Mouse (Mus musculus): Measurements from ENCODE around the gene Alpk3.
"Not testable (repeated sequence)": the region's sequence is repeated elsewhere in the genome, so short reads cannot be mapped to it uniquely, and the experiment has no call there.

Gene Alpk3

DNA sequence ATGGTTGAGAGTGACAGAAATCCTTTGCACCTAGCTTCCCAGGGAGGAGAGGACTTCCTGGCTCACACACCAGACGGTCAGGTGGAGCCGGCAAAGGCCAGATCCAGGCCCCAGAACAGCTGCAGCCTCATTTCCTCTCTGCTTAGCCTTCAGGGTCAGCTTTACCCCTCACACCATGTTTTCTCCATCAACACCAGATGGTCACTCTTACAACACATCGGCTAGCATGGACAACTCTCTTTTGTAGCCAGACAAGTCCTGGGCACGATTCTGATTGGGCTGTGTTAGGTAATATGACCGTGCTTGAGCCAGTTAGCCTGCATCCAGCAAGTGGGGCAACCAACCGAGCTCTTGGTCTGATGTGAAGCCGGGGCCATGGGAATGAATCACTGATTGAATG is 74.5 kb downstream of the Alpk3 start:
- DNase-seq (ENCODE audit: low spot score in 2 of 2): no peak

DNA sequence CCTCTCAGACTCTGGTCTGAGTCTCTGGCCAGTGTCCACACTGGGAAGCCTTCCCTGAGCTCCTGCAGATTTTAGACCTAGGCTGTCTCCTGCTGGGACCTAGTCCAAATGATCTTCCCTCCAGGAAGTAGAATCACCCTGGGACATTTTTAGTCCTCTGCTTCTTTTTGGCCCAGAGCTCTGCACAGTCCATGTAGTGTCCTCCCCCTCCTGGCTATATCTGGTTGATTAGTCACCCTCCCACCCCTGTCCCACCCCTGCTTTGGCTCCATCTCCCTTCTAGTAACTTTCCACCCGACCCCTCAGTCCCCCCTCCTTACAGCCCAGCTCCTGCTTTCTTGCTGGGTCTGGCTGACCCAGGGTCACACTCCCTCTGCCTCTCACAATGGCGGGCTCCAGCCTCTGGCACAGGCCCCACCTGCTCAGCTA is 75.5 kb downstream of the Alpk3 start:
- no peak for DNase-seq (ENCODE audit: low spot score in 2 of 2)

DNA sequence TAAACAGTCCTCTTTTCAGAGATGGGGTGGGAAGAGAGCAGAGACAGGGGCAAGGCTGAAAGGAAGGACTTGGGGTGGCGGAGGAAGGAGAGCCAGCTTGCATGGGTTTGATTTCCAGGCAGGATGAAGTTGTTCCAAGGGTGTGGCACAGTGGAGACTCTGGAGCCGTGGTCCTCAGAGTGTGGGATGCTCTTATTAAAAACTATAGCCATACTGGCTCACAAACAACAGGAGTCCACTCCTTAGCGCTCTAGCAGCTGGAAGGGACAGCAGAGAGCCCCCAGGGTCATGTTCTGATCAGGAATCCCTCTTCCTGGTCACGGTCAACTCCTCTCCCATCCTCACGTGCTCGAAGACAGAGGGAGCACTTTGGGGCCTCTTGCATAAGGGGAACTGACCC is 76.0 kb downstream of the Alpk3 start:
- DNase-seq (ENCODE audit: low spot score in 2 of 2): no peak

DNA sequence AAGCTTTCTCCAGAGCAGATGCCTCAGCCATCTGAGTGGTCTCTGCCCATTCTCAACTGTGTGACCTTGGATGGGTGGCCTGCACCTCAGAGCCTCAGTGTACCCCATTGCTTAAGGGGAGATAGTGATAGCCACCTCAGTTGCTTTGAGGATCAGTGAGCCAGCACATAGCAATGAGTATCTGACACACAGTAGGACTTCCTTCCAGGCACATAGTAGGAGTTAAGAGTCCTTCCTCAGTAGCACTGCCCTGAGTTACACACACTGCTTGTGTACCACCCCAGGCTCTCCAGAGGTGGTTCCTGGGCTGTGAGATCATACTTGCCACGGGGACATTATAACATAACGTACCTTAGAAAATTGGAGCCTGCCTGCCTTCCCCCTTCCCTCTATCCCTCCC is 76.5 kb downstream of the Alpk3 start:
- DNase-seq (ENCODE audit: low spot score in 2 of 2): no peak

DNA sequence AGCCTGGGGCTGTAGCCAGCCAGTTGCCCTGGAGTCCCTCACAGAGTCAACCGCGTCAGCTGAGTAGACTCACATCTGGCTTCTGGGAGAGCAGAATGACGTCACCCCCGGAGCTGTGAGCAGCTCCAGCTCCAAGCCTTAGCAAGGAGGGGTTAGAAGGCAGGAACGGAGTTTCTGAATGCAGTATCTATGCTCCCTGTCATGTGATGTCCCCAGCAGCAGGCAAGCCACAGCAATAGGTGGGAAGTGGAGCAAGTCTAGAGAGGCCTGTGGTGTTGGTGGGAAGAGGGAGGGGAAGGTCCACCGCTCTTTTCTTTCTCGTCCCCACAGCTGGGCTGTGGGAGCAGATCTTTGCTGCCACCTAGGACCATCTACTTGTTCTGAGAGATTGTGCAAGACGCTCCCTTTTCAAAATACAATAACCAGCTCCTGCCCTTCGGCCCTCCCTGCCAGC is 77.2 kb downstream of the Alpk3 start:
- no peak for DNase-seq (ENCODE audit: low spot score in 2 of 2)

DNA sequence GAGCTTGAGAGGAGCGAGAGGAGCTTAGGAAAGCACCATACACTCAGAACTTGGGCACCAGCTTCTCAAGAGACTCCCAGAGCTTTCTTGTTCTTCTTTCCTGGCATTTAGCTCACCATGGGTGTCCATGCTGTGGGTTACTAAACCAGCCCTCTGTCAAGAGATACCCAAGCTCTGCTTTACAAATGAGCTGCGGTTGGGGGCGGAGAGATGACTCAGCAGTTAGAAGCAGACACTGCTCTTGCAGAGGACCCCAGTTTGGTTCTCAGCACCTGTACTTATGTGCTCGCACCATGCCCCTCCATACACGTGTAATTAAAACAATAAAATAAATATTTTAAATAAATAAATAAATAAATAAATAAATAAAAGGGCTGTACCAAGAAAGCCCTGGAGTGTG is 79.9 kb downstream of the Alpk3 start:
- DNase-seq (ENCODE audit: low spot score in 2 of 2): no peak

DNA sequence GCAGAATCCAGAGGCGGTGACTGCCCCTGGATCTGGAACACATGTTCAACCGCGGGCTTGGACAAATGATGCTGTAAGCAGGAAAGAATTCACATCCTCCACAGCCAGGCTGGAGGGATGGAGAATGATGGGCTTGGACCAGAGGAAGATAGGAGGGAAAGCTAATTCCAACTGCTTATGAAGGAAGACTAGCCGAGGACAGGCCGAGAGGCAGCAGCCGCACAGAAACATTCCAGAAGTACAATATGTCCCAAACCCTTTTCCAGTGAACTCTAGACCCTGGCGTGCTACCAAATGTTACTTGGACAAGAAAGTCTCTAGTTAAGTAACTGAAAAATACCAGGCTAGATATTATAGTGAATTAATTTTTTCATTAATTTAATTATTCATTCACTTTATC is 81.7 kb downstream of the Alpk3 start:
- no peak for DNase-seq (ENCODE audit: low spot score in 2 of 2)

DNA sequence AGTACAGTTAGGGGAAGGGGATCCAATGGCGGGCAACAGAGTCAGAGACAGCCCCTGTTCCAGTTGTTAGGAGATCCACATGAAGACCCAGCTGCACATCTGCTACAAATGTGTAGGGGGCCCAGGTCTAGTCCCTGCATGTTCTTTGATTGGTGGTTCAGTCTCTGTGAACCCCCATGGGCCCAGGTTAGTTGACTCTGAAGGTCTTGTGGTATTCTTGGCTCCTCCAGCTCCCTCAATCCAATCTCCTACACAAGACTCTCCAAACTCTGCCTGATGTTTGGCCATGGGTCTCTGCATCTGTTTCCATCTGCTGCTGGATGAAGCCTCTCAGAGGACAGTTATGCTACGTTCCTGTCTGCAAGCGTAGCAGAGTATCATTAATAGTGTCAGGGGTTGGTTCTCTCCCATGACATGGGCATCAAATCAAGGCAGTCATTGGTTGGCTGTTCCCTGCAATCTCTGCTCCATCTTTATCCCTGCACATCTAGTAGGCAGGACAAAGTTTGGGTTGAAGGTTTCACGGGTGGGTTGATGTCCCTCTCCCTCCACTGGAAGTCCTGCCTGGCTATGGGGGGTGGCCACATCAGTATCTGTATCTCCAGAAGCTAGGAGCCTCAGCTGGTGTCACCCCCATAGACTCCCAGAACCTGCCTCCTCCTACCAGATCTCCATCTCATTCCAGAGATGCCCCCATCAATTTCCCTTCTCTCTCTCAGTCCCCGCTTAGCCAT is 82.4 kb downstream of the Alpk3 start:
- DNase-seq (ENCODE audit: low spot score in 2 of 2): no peak

DNA sequence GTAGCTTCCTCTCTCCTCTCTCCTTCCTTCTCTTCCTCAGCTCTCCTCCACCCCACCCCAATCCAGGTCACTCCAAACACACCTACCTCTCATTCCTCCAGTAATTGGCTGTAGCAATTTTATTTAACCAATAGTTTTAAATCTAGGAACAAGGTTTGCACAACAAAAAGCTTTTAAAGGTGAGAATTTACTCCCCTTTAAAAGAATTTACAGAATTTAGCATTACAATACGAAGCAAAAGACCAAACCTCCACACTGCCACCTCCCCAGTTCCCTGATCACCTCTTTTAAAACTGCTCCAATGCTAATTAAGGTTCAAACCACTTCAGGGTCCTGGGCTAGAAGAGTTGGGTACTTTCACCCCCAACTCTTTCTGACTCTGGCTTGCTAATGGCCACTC is 84.1 kb downstream of the Alpk3 start:
- DNase-seq (ENCODE audit: low spot score in 2 of 2): no peak

DNA sequence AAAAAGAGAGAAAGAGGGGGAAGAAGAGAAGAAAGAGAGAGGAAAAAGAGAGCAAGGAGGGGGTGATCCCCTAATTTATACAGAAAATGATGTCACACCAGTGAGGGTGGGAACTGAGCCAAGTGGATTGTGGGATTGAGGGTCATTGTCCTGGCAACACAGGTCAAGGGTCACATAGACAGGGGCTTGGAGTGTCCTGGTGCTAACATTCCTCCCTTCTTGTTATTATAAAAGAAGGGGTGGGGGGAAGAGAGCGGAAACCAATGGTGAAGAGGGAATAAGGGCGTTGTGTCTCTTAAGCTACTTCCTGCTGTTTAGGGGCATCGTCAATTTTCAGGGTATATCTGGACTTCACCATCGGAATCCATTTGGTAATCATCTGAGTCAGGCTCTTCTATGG is 85.7 kb downstream of the Alpk3 start:
- not testable (repeated sequence) for DNase-seq (ENCODE audit: low spot score in 2 of 2)

DNA sequence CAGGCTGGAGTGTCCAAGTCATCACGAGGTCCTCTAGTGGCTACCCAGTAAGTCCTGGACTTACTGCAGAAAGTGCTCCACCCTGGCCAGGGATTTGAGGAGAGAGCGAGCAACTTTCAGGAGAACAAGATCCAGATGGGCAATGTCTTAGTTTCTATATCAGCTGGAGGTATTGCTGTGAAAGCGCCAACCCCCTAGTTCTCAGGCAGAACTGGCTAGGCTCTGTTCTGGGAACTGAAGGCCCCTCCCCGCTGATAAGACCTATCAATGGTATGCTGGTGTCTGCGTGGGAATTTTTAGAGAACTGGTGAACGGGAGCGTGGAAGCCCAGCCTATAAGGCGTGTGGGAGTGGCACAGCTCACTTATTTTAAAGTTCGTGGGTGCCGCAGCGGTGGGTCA is 92.4 kb downstream of the Alpk3 start:
- DNase-seq (ENCODE audit: low spot score in 2 of 2): no peak

DNA sequence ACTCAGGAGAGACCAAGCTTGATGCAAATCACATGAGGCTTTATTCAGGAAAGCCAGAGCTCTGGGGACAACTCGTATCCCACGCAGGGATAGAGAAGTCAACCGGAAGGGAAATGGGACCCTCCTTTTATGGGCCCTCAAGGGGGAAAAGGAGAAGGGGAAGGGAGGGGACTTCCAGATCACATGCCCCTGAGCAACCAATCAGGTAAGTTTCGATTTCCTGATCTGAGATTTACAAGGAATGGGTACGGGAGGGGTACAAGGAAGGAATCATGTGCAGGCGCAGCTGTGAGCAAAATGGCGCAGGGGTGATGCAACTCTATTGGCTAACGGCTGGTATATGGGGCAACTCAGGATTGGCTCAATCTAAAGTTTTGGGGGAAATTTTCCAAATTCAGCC is 93.8 kb downstream of the Alpk3 start:
- DNase-seq (ENCODE audit: low spot score in 2 of 2): no peak

DNA sequence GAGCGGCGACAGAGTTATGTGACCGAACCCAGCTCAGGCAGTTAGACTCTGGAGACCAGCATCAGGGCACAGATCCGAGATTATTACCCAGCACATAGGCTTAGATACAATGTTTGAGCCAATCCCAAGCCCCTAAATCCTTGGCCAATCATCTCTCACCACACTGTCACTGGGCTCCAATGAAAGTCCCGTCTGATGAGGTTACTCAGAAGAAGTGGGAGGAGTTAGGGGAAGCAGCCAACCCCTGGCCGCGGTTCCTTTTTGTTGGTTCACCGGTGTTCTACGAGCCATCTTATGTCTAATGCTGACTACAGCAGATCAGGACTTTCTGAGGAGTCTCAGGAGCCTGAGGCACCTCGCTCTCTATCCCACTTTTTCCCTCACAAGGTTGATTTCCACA is 94.9 kb downstream of the Alpk3 start:
- no peak for DNase-seq (ENCODE audit: low spot score in 2 of 2)

DNA sequence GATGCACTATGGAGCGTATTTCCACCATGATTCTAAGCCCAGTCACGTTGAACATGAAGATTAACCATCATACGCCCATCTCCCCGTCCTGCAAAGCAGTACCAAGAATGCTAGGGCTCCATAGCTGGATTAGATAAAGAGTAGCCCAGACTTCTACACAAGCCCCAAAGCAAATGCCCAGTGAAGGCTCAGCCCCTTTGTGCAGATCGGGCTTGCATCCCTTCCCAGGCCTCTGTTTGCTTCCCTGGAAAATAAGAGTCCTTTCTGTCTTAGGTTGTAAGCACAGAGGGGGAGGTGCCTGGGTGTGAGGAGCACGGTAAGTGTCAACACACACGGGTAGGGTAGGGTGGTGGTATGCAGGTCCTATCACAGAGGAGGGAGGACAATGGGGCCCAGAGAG is 95.4 kb downstream of the Alpk3 start:
- no peak for DNase-seq (ENCODE audit: low spot score in 2 of 2)

DNA sequence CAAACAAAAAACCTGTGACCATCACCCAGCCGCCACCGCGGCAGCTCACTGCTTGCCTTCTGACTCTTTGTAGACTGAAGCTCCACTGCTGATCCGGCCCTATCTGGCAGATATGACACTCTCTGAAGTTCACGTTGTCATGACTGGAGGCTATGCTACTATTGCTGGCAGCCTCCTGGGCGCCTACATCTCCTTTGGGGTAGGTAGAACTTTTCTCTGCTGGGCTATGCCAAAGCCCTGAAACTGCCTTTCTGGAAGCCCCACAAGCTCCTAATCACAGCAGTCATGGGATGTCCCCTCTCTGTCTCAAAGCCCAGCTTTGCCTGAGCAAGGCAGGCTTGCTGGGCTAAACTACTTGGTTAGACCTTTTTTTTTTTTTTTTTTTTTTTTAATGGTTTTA is 95.9 kb downstream of the Alpk3 start:
- no peak for DNase-seq (ENCODE audit: low spot score in 2 of 2)

DNA sequence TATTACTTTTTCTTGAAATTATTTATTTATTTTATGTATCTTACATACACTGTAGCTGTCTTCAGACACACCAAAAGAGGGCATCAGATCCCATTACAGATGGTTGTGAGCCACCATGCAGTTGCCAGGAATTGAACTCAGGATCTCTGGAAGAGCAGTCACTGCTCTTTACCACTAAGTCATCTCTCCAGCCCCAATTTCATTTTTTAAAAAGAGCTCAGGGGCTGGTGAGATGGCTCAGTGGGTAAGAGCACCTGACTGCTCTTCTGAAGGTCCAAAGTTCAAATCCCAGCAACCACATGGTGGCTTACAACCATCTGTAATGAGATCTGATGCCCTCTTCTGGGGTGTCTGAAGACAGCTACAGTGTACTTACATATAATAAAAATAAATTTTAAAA is 96.8 kb downstream of the Alpk3 start:
- not testable (repeated sequence) for DNase-seq (ENCODE audit: low spot score in 2 of 2)

DNA sequence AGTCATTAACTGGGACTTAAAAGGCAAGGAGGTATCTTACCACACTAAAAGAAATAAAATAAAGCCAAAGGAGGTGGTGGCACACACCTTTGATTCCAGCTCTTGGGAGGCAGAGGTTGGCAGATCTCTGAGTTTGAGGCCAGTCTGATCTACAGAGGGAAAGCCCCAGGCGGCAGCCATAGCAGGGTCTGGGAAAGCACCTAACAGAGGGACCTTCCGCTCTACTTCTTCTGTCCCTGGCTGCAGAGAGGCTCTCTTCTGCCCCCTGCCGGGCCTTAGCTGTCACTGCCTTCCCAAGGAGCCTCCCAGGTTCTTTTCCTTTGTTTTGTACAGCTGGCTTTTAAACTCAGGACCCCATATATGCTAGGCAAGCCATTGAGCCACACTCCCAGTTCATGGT is 97.6 kb downstream of the Alpk3 start:
- peak; percentile 75 to 79 for DNase-seq (ENCODE audit: low spot score in 2 of 2)
